21 mouse cellular contexts compared by ENCODE assay signal in genomic region chr7:134022157-134022885, GRCm38 (mm10).
A peak's percentile ranks its signal among the peaks of the same experiment; 100 is the strongest.
DNase-seq lines count a peak whose midpoint lies in the region; ATAC-seq and TF ChIP-seq lines count a peak whose summit lies in the region.
"Had no signal": no experiment of that assay in that cellular context is flagged by ENCODE, and none has a peak within 500 bp of the region (broad histone marks: within the 10 kb centered on the region; RNA-seq: fewer than 3 reads in every experiment).

No protein-coding gene starts in this region.

- no peak overlapping the region for H3K4me3 ChIP-seq in brown adipose tissue, adult 24 weeks (ENCODE audit: insufficient read depth, low read depth, low read length)
- H3K4me3 ChIP-seq in kidney, postnatal 0 days (replicated peaks; ENCODE audit: low read depth, low read length) = no peak overlapping the region
- H3K4me3 ChIP-seq in stomach, embryonic 16.5 days (replicated peaks; ENCODE audit: low read length) = no peak overlapping the region
- H3K4me3 ChIP-seq: gastrocnemius, adult 2 months; heart, adult 2 months; megakaryocyte, embryonic 14.5 days; neural tube, embryonic 12.5 days had no signal

- 58% methylated on average over 2 of the region's 2 CpGs for WGBS in kidney, postnatal 0 days
- WGBS in stomach, embryonic 16.5 days = 51% methylated on average over 2 of the region's 2 CpGs

- H3K9ac ChIP-seq in kidney, postnatal 0 days (ENCODE audit: low read depth, low read length) = no peak overlapping the region
- no peak overlapping the region for H3K9ac ChIP-seq in stomach, embryonic 16.5 days (ENCODE audit: low read length)
- H3K9ac ChIP-seq: hindbrain, embryonic 14.5 days; neural tube, embryonic 12.5 days had no signal

- H3K27me3 ChIP-seq in kidney, postnatal 0 days (ENCODE audit: insufficient read depth, low read length) = no peaks in the 10 kb centered on the region
- no peaks in the 10 kb centered on the region for H3K27me3 ChIP-seq in stomach, embryonic 16.5 days (ENCODE audit: control insufficient read depth, insufficient read depth, low read length)
- H3K27me3 ChIP-seq: megakaryocyte, embryonic 14.5 days; neural tube, embryonic 12.5 days had no signal

- no peak overlapping the region for H3K4me2 ChIP-seq in kidney, postnatal 0 days (ENCODE audit: low read length)
- no peak overlapping the region for H3K4me2 ChIP-seq in stomach, embryonic 16.5 days (ENCODE audit: low read depth, low read length)
- H3K4me2 ChIP-seq: hindbrain, embryonic 14.5 days; neural tube, embryonic 12.5 days had no signal

- peak overlapping the region; percentile 33; the same call in 1 of the 2 replicates for H3K27ac ChIP-seq in brown adipose tissue, adult 24 weeks (replicated peaks; ENCODE audit: low read depth, low read length)
- peak overlapping the region; percentile 0; the same call in 1 of the 2 replicates for H3K27ac ChIP-seq in kidney, postnatal 0 days
- H3K27ac ChIP-seq in stomach, embryonic 16.5 days (ENCODE audit: low read length) = no peak overlapping the region
- H3K27ac ChIP-seq: gastrocnemius, adult 2 months; heart, adult 2 months; hindbrain, embryonic 14.5 days; neural tube, embryonic 12.5 days had no signal

- no peak for TF ChIP-seq CTCF in kidney, postnatal 0 days (IDR thresholded peaks at IDR 0.05; ENCODE audit: low read depth)

- no peaks in the 10 kb centered on the region for H3K36me3 ChIP-seq in kidney, postnatal 0 days (ENCODE audit: insufficient read depth, low read length)
- H3K36me3 ChIP-seq in stomach, embryonic 16.5 days (ENCODE audit: control insufficient read depth, insufficient read depth, low read length) = no peaks in the 10 kb centered on the region
- H3K36me3 ChIP-seq: neural tube, embryonic 12.5 days had no signal

- peak; percentile 64 for DNase-seq in kidney, adult 11 months
- no peak for DNase-seq in kidney, postnatal 10 days
- peak; percentile 44 for DNase-seq in kidney, postnatal 0 days (ENCODE audit: low spot score)
- DNase-seq in spleen, postnatal 14 days (ENCODE audit: low spot score in 2 of 2) = no peak
- no peak for DNase-seq in cerebellum, adult 11-12 months
- DNase-seq: adrenal gland, adult 8-10 months; cerebellum, adult 9-10 months; embryo, embryonic 11 days; gastrocnemius, adult 2 months; heart, adult 2 months; layer of hippocampus, postnatal 36 days; right cerebral cortex, postnatal 4 days; thymus, postnatal 25 days had no signal

- ATAC-seq in kidney, postnatal 0 days (replicated peaks; ENCODE audit: low FRiP score, low read depth) = peak; percentile 66; the same call in 1 of the 2 replicates
- peak; percentile 34; the same call in 1 of the 2 replicates for ATAC-seq in stomach, embryonic 16.5 days (ENCODE audit: insufficient read depth, low FRiP score)
- no peak for ATAC-seq in megakaryocyte, adult 5-6 weeks (ENCODE audit: poor library complexity, severe bottlenecking)
- ATAC-seq: forebrain, embryonic 14.5 days; lung, postnatal 0 days had no signal

- H3K4me1 ChIP-seq in brown adipose tissue, adult 24 weeks (ENCODE audit: control insufficient read depth, insufficient read depth, insufficient read length, low read length) = peaks cover 15% of the 10 kb centered on the region
- H3K4me1 ChIP-seq in kidney, postnatal 0 days (replicated peaks; ENCODE audit: insufficient read depth, low read length) = 0 out of 2 replicates have a peak, but pooled peaks cover 8% of the 10 kb centered on the region
- peaks cover 7% of the 10 kb centered on the region; the same call in 1 of the 2 replicates for H3K4me1 ChIP-seq in stomach, embryonic 16.5 days (ENCODE audit: control insufficient read depth, insufficient read depth, low read length)
- H3K4me1 ChIP-seq: megakaryocyte, embryonic 14.5 days had no signal

- no peaks in the 10 kb centered on the region for H3K9me3 ChIP-seq in kidney, postnatal 0 days (replicated peaks; ENCODE audit: low read length)
- H3K9me3 ChIP-seq in stomach, embryonic 16.5 days (replicated peaks; ENCODE audit: control insufficient read depth, low read length) = no peaks in the 10 kb centered on the region
- H3K9me3 ChIP-seq: megakaryocyte, embryonic 14.5 days; neural tube, embryonic 12.5 days had no signal

Comparison
In these comparisons a context has a peak if more than half of its experiments do, and no peak if none do; other contexts are left out.
1. DNase-seq: peak in kidney, adult 11 months (single experiment) and kidney, postnatal 0 days (single experiment); none in kidney, postnatal 10 days (single experiment), spleen, postnatal 14 days (0 of 2) and cerebellum, adult 11-12 months (single experiment).